Mouse (Mus musculus) G1E-ER4 (cell line): Measurements from ENCODE around the gene Anks1. TPM values are rescaled to one million over a fixed set of nuclear protein-coding genes. Genes with fewer than 3 reads are reported as not detected.

Source experiments
- GATA1 ChIP-seq: IDR thresholded peaks from one replicate; pipeline ENCODE4 v1.8.0; 2012; ENCODE audit warnings: low read length, inconsistent platforms
- polyA plus RNA-seq: library from polyadenylated mRNA; stranded (reverse); fragments of >175 nt; gene quantifications from 2 replicates; pipeline ENCODE4 v1.2.3, GENCODE M21; 2012

Anks1 gene
- polyA plus RNA-seq, 1 experiment = 13.2 TPM

DNA sequence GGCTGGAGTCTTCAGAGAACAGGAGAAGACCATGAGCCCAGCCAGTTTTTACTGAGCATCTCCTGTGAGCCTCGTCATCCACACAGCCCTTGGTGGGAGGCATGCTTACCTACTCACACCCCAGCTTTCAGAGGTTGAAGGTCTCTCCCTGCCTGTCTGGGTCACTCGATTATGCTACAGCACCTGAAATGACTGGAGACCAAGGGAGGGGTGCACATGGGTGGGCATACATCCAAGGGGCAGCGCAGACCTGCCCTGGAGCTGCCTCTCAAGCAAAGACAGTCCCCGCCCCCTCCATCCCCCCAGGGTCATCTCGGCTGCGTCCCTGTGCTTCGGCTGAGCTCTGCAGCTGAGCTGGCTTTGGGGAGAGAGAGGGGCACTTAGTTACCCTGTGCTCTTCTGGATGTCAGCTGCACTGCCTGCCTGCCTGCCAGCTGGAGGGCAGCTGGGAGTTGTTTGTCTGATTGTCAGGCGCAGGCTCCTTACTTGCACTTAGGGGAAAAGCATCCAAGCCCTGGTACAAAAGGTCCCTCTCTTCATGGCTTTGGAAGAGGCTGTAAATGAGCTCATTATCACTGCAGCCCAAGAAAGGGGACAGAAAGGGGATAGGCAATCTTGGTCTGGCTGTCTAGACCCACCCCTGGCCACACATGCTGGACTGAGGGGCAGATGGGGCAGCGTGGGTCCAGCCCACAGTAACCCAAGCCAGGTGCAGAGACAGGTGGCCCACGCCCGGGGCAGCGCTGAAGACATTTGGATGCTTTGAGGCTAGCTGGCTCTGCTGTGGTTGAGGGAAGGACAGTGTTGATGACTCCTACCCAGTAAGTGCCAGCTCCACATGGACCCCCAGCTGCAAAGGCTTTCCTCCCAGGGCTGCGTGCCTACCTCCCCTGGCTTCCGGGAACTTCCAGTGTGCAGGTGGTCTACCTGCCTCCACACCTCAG is 128.0 kb downstream of the Anks1 start:
- no peak for TF ChIP-seq GATA1

DNA sequence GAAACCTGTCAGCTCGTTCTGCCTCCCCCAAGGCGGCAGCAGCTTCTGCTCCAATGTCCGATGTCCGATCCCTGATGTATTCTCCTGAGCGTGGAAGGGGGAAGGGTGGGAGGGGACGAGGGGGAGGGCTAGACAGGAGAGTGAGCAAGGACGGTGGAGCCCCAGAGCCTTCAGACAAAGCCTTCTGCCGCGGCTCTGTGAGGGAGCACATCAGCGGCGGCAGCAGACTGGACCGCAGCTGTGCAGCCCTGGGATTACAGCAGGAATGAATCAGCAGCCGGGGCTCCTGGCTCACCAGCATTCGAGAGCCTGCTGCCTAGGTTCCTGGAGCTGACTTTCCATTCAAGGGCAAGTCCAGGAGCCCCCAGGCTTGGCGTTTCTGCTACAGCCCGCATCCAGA is 131.5 kb downstream of the Anks1 start:
- no peak for TF ChIP-seq GATA1

DNA sequence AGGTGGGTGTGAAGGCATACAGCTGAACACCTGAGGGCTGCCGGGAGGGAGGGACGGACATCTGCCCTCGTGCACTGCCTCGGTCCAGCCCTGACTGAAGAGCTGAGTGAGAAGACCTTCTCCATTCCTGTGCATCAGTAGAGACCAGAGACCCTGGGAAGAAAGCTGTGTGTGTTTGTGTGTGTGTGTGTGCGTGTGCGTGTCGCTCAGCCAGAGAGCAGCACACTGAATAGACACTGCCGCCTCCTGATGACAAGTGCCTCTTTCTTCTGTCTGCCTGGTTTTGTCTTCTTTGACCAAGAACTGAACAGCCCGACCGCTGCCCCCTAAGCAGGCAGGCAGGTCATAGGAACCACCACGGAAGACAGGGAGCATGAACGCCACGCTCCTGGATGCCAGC is 132.2 kb downstream of the Anks1 start:
- TF ChIP-seq GATA1 = no peak

DNA sequence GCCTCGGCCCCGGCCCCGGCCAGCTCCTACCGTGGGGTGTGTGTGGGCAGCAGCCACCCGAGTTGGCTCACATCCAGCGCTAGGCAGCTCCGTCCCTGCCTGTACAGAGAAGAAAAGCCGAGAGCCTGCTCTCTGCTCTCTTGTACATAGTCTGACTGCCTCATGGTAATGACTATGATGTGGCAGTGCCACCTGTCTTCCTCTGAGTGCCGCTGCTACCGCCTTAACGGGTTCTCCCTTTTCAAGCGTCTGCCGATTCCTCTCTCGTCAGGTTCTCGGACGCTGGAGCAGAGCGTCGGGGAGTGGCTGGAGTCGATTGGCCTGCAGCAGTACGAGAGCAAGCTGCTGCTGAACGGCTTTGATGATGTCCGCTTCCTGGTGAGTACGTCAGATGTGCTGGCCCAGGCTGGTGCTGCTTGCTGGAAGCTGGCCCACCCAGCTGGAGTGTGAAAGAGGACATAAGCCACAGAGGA is 133.2 kb downstream of the Anks1 start:
- TF ChIP-seq GATA1 = no peak

DNA sequence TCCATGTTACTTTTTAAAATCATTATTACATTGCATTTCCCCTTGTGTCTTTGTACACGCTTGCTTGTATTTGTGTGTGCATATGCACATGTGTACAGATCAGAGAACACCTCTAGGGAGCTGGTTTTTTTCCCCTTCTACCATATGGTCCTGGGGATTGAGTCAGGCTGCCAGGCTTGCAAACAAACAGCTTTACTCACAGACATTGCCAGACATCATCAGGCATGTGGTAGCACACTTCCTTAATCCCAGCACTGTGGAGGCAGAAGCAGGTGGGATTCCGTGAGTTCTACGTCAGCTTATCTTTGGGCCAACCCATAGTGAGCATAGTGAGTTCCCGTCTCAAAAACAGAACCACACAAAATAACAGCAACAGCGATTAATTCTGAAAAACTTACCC is 137.9 kb downstream of the Anks1 start:
- TF ChIP-seq GATA1 = no peak

DNA sequence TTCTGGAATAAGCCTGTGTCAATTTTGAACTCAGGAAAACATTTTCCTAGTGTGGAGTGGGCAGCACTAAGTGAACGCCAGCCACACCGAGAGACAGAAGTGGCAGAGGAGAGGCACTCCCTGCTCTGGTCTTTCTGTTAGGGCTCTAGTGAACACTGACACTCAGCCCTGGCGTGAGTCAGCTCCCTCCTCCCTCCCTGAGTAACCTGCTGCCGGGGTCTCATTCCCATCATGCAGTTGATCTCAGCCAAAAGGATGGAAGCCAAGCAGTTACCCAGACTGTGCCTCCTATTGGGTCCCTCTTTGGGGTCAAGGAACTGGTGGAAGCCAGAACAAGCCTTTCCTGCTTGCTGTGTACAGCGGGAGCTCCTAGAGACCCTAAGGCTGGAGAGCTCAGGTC is 138.4 kb downstream of the Anks1 start:
- no peak for TF ChIP-seq GATA1

DNA sequence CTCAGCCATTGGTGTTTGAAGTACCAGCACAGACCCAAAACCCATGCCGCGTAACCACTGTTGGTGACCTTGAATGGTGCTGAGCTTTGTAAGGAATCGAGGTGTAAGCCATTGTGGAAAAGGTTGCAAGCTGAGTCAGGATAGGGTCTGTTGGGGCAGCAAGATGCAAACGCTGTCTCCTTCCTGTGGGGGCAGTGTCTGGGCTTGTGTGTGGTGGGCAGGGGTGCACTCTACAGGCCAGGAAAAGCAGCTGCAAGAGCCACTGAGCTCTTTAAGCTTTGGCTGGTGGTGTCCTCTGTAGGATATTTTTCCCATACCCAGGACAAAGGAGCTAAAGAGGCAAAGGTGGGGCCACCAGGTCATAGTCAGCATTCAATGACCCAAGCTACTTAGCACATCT is 139.3 kb downstream of the Anks1 start:
- no peak for TF ChIP-seq GATA1

DNA sequence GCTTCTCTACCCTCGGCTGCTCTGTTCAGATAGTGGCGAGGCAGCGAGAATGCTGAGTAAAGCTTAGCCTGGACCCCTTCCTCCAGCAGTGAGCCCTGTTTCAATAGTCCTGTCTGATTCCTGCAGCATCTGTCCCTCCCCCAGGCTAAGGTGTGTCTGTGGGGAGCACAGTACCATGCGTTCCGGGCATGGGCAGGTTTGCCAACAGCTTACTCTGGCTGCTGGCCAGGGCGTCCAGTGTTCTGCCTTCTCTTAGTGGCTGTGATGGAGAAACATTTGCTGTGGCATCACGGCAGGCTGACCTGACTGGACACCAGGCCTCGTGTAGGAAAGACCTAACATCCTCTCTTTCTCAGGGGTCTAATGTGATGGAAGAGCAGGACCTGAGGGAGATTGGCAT is 141.1 kb downstream of the Anks1 start:
- no peak for TF ChIP-seq GATA1

DNA sequence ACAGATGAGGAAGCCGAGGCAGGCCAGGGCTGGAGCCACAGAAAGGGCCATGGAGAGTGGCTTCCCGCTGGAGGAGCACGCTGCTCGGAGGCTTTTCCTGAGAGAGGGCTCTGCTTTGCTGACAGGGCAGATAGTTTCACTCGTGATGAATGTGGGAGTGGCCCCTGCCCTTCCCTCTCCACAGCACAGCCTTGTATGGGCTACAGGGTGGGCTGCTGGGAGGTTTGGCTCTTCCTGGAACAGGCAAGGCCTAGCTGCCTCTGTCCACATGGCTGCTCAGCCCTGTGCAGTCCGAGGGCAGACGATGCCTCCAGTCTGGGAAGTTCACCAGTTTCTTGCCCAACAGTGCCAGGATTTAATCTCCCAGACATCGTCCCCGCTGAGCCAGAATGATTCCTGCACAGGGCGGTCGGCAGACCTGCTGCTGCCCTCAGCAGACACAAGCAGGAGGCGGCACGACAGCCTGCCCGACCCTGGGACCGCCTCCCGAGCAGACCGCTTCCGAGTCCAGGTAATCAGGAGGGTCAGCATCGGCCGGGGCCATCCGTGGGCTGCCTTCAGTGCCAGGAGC is 143.3 kb downstream of the Anks1 start:
- TF ChIP-seq GATA1 = no peak

DNA sequence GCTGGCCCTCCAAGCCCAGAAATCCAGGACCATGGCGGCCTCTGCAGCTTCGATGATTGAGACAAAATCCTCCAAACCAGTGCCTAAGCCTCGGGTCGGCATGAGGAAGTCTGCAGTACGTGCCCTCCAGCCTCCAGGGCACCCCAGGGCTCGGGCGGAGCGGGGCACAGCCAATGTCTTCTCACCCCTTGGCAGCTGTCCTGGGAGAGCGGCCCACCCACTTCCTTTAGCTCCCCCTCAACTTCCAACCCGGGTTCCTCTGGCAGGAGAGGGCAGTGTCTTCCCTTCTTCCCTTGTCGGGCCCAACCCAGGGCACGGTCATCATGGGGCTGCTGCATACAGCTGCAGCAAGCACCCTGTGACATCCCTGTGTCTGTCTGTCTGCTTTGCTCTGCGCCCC is 149.2 kb downstream of the Anks1 start:
- TF ChIP-seq GATA1 = no peak

DNA sequence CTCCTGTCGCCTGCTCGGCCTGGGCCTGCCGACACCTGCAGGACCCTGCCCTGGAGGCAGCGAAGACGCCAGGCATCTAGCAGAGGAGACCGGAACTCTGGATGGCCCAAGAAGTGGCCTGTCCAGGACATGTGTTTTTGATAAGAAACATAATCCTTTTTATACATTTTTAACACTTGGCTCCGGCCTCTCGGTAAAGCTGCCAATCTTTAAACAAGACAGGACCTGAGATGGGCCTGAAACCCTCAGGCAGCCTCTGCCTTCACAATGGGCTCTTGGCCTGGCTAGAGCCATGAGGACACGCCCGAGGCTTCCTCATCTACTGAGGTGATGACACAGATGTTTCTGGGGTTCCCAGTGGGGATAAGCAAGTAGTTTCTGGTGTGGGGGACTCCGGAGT is 151.6 kb downstream of the Anks1 start:
- TF ChIP-seq GATA1 = no peak

DNA sequence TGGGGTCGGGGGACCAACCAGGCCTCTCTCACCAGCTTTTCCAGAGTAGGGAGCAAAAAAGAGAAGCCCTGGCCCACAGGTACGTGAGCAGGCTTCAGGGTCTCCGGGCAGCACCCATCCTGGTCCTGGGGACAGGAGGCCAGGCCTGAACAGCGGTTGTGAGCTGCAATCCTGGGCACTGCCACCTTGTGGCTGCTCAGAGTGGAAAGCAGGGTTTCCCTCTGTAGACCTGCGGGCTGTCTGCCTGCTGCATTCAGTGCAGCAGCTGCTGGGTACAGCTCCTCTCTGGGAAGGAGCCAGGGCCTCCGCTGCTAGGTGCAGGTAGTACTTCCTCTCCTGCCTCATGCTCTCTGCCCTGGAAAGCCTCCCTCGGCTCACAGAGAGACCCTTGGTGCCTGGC is 152.4 kb downstream of the Anks1 start:
- TF ChIP-seq GATA1 = no peak

DNA sequence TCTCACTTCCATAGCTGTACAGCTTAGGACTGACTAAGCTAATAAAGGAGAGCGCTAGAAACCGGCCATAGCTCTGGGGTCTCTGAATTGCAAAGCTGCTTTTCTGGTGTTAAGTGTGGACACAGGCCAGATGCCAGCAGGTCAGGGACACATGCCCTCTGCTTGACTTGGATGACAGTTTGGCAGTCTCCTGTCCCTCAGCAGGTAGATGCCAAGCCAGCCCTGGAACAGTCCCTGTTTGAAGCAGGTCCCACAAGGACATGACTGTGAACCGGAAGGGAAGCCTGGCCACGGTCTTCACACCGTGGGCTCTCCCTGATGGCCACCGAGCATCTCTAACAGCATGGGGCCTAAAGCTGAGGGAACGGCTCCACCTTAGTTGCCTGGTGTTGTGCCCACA is 153.6 kb downstream of the Anks1 start:
- TF ChIP-seq GATA1 = no peak

DNA sequence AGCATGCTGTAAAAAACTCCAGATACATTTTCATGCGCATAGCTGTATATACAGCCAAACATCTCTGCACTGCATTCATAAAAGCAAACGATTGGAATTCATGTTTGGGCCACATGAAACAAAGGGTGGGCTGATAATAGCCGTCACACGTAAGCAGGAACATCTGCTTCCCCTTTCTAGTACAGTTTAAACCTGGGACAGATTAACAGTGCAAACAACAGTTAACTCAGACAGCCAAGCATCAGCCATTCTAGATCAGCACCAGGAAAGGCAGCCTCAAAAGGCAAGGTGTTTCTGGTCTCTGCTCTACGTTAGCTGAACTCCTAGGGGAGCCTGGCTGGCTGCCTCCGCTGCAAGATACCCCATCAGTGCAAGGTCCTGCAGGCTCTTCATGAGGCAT is 154.1 kb downstream of the Anks1 start:
- TF ChIP-seq GATA1 = no peak

DNA sequence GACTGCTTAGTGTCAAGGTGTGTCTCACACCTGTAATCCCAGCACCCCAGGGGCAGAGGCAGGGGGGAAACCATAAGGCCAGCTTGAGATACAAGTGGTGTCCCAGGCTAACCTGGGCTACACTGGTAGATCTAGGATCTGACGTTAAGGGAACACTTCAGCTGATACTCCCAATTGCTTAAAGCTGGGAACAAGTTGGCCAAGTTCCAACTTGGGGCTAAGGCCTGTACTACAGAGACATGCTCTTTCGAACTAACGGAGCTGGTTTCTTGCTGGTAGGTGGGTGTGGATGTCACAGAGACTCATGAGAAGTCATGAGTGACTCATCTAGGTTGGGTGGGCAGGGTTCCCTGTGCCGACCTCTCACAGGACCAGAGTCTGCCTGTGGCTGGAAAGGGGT is 158.2 kb downstream of the Anks1 start:
- no peak for TF ChIP-seq GATA1

DNA sequence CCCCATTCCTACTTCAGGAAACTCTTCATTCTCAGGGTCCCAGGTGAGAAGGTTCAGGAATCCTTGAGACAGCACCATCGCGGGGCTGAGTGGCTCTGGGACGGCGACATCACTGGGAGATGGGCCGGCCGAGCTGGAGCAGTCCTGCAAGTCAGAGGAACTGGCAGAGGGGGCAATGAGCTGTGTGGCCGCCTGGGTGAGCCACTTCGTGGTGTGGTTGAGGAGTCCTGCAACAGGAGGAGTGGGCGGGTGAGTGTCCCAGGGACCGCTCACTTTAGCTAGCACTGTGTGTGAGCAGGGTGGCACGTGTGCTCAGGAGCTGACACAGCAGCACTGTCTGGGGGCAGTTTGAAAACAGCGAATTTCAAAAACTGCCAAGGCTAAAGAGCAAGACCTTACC is 160.3 kb downstream of the Anks1 start:
- no peak for TF ChIP-seq GATA1

DNA sequence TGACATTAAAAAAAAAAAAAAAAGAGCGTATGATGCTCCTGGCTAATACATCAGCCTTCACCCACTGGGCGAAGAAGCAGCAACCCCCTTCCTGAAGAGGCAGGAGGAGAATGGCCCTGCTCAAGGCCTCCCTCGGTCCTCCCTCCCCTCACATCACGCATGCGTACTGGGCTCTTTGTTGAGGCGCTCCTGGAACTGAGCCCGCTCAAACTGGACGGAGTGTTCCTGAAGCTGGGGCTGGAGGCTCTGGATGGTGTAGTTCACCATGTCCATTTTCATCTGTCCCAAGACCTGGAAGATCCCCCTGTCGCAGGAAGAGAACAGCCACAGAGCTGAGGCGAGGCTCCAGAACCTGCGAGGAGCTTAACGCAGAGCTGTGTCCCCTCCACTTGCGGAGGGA is 161.2 kb downstream of the Anks1 start:
- TF ChIP-seq GATA1 = no peak
